Mouse (Mus musculus) hematopoietic stem cell, adult 5-6 weeks (primary cell): Measurements from ENCODE around the gene Trappc2. TPM values are rescaled to one million over a fixed set of nuclear protein-coding genes. Genes with fewer than 3 reads are reported as not detected.
A peak's percentile ranks its signal among the peaks of the same experiment; 100 is the strongest.

Source experiments
- ATAC-seq, 2 experiments: fragments of 125-278 bp in 1 of 2; replicated peaks in 1 of 2; 2 replicates each; pipeline ENCODE4 v1.8.0; 2016 to 2017; ENCODE audit warnings: inconsistent platforms in 2 of 2, mild to moderate bottlenecking in 2 of 2, moderate number of reproducible peaks in 2 of 2, low read depth in 1 of 2, moderate TSS enrichment in 1 of 2; ENCODE audit not compliant: low FRiP score in 2 of 2, poor library complexity in 2 of 2, severe bottlenecking in 2 of 2, insufficient read depth in 1 of 2, low TSS enrichment in 1 of 2
- total RNA-seq: library from RNA; stranded (forward); fragments of 172-1452, 232-1000 nt; gene quantifications from 2 replicates; pipeline ENCODE4 v1.2.3, GENCODE M21; 2017

The Trappc2 gene
- total RNA-seq = 10.4 and 14.6 TPM in 2 replicates

DNA sequence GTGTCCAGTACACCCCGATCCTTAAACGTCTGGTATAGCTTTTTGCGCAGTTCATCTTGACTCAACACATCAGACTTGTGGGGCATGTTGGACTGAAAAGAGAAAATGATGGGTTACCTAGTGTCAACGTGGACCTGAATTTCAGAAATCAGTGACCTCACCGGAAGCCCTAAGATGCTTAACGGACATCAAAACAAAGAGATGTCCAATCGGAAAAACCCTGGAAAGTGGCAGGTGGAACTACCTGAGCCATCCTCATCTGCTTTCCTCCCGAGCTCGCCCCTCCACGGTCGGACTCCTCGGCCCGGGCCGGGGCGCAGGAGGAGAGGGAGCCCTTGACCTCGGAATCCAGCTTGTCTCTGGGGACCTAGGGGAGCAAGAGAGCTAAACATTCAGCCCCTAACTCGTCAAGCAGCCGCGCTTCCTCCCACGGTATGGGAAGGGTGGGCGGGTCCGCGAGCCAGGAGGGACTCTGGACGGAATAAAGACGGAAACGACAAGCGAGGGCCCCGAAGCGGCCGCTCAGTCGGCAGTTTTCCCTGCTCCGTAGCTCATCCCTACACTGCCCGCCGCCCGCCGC lies at the start of gene Trappc2:
Gene Trappc2, plus strand, starts transcription at position 539 of the 580 bp plus-strand sequence.
- ATAC-seq = peak; percentile 22 to 46; a peak in 3 of 4 replicates

DNA sequence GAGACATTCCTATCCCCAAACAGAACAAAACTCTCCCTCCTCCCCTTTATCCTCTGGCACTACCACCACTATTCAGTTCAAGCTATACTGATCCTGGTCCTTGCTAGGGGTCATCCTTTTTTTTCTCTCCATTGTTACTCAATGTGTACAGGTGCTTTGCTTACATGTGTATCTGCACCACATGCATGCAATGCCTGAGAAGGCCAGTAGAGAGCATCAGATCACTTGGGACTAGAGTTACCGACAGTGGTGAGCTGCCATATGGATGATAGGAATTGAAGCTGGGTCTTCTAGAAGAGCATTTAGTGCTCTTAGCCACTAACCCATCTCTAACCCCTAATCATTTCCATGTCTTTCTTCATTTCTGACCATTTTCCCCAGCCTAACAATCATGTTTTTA lies 46.6 kb upstream of the Trappc2 start:
- no peak for ATAC-seq

DNA sequence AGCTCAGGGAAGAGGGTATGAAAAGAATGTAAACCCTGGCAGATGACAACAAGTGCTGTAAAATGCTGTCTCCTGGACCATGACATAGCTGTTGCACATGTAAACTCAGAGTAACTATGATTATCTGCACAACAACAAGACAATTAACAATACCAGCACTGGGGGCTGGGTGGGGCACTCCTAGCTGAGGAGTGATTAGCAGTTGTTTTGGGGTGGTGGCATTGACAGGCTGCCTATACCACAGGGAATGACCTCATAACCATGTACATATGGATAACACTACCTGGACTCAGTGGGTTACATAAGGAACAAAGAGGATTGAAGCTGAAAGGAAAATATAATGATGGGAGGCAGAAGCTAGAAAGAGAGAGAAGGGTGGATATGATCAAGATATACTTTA lies 32.5 kb upstream of the Trappc2 start:
- no peak for ATAC-seq

DNA sequence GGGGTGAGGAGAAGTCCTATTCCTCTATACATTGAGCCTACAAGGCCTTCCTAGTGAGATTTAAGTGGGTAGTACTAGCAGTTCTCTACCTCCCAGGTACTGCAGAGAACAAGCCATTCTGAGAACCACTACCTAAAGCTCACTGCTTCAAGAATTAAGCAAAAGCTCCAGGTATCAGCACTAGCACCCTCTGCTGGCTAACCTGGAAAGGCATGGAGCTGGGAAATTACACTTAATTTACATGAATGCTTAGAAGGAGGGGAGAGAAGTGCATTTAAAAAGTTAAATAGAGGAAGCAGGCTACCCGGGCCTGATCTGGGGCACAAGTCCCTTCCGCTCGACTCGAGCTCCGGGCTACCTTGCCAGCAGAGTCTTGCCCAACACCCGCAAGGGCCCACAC lies 24.2 kb upstream of the Trappc2 start:
- ATAC-seq = peak; percentile 59 to 74

DNA sequence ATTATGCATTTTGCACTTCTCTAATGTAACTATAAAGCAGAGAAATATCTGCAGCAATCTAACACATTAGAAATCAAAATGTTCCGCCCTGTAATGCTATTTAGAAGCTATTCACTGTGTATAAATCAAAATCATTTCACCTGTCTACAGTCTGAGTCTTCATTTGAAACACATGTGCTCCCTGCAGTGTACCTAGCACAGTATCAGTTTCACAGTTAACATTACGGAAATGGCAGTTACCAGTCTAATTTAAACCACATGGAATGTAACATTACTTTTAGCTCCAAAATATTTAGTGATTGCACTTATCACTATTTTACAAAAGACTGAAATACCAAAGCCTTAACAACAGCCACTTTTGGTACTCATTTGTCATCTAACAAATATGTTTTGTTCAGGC lies 5.6 kb upstream of the Trappc2 start:
- no peak for ATAC-seq

DNA sequence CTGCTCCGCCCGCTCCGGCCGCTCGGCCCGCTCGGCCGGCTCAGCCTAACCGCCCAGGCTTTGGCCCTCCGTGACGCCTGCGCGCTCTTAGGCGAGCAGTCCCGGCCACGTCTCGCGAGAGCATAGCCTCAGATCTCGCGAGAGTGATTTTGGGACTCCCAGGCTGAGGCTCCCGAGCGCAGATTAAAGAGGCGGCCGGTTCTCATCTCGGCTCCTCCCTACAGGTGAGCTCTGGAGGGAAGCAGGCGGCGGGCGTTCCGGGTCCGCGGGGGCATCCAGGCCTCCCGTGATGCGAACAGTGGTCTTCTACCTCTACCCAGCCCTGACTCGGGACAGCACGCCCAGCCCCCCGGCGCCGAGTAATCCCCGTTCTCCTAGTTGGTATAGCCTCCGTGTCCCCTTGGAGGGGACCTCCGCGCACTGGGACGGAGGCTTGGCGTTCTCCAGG lies 266 bp downstream of the Trappc2 start, which contains the start of gene Ofd1:
Gene Ofd1, minus strand, starts transcription at position 89 of the 448 bp plus-strand sequence.
- ATAC-seq = peak; percentile 94 to 97

DNA sequence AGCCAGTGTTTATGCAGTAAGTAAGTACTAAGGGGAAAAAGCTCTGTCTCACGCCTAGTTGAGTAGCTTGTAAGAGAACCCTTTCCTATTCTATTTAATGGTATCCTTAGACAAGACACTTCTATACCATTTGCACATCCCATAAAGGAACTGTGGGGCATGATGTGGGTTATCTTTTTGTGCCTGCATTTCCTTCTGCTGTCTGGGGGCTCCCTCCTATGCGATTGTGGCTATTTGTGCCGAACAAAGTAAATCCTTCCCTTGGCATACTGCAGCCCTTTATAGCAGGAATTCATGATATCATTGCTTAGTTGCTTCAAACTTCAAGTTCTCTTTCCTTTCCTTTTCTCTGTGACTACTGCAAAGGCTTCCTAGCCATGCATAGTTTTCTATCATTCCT lies 4.2 kb downstream of the Trappc2 start:
- no peak for ATAC-seq

DNA sequence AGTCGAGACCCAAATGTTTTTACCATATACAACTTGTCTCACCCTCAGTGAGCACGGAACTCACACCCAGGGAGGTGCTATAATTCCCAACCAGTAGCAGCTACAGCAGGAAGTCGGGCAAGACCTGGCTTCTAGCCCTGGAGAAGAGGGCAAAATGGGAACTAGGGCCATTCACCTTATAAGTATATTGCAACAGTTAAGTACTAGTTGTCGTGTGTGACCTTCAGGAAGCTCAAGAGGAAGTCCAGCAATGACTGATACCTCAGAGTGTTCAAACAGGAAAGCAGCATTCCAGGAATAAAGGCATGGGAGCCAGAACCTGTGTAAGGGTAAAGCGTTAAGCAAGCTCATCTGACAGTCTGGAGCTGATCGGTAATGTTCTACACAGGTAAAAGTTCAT lies 13.2 kb downstream of the Trappc2 start:
- ATAC-seq = peak in 1 of 2 experiments; percentile 21; a peak in 1 of 4 replicates

DNA sequence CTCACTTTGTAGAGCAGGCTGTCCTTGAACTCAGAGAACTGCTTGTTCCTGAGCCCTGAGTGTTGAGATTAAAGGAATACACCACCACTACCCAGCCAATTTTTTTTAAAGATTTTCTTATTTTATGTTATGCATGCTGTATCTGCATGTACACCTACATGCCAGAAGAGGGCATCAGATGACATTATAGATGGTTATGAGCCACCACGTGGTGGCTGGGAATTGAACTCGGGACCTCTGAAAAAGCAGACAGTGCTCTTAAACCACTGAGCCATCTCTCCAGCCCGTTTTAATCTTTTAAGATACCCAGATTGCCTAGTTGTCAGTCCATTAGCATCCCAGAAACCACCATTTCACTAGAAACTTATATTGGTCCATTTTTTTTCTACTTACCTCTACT lies 14.0 kb downstream of the Trappc2 start:
- no peak for ATAC-seq

DNA sequence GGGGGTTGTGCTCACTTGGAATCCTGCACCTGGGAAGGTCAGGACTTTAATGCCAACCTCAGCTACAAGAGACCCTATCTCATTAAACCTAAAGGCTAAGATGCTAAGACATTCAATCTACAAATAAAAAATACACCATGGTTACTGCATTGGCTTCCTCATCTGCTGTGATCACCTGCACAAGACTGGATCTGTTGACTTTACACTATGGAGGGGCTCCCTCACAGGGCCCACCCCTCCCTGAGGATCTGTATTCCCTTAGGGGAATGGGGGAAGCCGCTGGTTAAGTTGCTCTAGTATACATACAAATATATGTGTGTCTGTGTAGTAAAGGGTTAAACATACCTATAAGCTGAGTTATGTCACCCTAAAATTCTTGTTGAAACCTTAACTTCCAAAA lies 15.2 kb downstream of the Trappc2 start:
- no peak for ATAC-seq

DNA sequence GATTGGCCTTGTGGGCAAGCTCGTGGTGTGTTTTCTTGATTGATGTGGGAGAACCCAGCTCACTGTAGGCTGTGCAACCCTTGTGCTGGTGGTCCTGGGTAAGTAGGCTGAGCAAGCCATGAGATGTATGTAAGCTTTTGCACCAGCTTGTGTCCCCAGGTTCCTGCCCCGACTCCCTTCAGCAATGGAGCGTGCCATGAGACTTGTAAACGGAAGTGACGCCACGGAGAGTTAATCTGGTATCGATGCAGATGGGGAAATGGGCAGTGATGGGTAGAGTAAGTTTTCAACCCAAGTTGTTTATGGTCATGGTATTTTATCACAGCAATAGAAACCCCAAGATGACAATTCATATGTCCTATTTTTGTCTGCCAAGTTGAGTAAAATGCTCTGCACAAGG lies 27.9 kb downstream of the Trappc2 start:
- no peak for ATAC-seq

DNA sequence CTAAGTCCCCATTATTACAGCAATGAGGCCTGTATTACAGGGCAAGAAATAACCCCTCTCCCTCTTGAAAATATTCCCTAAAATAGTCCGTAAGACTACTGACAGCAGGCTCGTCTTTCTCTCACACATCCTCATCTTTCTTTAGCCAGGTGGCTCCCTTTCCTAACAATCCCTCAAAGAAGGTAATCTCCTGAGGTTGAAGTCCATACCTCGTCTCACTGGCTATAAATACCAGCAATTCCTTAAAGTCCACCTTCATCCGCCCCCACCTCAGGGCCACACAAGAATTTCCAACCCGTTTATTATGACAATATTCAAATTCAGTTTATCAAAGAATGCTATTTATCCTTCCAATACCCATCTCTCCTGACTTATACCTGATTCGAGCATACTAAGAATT lies 32.2 kb downstream of the Trappc2 start:
- ATAC-seq = no peak

DNA sequence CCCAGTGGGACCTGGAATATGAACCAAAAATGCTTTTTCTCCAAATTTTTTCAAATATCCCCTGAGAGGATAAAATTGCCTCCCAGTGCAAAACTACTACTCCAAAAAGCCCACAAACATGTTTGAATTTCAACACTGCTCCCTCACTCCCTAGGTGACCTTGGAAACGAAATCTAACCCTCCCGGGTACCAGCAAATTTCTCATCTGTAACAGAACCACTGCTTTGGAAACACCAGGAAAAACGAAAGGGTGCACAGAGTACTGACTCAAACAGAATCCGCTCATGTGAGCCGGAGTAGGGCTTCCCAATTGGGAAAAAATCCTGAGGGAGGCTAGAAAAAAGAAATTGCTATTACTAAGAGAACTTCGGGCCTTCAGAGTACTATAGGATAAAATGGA lies 37.0 kb downstream of the Trappc2 start:
- ATAC-seq = no peak

DNA sequence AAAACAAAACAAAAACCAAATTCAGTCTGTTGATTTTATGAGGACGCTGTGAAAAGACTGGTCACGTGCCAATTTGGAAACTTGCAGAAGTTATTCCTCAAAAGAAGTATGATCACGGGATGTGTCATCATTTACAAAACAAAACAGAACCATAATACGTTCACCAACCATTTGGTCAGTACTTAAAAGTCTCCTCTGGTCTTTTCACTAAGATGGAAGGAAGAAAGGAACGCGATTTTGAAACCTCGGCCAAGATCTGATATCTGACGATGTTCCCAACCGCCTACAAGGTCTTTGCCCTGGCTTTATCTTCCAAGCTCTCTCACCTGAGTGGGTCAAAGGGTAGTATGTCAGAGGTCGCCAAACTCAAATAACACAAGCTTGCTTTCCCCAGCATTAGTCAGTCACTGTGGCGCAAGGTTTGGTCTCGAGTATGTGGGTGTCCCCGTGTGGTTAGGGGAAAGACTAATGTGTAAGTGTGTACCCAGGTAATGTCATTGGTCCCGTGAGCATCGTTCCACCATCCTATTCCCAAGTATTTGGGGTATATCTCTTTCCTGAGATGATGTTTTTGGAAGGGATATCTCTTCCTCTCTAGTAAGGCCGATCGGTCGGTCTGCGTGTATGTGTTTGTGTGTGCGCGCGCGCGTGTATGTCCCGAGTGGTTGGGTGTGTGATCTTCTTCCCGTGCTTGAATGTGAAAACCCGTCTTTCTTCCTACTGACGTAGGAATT lies 38.4 kb downstream of the Trappc2 start:
- ATAC-seq = peak in 1 of 2 experiments; percentile 14; a peak in 1 of 4 replicates

DNA sequence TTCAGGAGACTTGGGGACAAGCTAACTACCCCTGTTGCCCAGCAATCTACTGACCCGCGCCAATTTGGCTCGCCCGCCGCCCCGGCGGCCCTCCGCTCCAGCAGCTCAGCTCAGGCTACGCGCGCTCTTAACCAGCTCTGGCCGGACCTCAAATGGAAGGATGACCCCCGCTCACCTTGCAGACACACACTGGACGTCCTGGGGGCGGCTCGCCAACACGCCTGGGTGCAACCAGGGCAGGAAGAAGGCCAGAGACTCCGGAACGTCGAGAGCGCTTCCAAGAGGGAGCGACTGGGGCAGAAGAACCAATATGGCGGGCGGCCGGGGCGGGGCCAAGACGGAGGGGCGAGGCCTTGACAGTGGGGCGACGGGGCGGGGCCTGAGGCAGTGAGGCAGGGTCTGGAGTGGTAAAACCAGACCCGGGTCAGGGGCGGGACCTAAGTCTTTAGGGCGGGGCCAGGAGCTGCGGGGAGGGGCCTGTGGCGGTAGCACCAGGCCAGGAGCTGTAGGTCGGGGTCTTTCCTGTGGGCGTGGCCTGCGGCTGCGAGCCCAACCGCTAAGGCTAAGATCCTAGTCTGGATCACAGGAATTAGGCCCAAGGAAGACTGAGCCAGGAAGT lies 39.1 kb downstream of the Trappc2 start, which contains the start of gene Rab9:
Gene Rab9, minus strand, starts transcription at position 503 of the 619 bp plus-strand sequence.
- ATAC-seq = peak; percentile 93 to 97

DNA sequence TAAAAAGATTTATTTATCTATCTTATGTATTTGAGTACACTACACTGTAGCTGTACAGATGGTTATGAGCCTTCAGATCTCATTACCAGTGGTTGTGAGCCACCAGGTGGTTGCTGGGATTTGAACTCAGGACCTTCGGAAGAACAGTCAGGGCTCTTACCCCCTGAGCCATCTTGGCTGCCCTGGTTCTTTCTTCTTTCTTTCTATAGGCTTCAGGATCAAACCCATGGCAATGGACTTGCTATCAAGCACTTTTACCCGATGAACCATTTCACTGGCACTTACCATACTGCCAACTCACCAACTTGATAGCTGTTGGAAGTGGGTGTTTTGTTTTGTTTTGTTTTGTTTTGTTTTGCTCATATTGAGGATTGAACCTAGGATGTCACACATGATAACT lies 54.7 kb downstream of the Trappc2 start:
- no peak for ATAC-seq

DNA sequence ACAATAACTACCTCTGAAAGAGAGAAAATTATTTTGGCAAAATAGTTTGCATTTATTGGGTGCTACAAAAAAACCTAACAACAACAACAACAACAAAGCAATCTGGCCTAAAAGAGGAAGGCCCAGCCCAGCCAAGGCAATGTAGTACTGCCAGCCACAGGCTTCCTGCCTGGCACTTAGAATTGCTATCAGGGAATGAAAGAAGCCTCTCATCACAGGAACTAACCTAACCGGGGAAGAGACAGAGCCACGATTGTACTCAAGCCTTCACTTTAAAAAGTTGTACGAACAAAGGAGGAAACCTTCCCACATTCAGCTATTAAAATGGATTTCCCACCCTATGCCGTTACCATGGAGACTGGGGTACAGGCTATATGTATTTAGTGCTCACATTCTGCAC lies 57.4 kb downstream of the Trappc2 start:
- peak; percentile 32 to 42; a peak in 1 of 4 replicates for ATAC-seq

DNA sequence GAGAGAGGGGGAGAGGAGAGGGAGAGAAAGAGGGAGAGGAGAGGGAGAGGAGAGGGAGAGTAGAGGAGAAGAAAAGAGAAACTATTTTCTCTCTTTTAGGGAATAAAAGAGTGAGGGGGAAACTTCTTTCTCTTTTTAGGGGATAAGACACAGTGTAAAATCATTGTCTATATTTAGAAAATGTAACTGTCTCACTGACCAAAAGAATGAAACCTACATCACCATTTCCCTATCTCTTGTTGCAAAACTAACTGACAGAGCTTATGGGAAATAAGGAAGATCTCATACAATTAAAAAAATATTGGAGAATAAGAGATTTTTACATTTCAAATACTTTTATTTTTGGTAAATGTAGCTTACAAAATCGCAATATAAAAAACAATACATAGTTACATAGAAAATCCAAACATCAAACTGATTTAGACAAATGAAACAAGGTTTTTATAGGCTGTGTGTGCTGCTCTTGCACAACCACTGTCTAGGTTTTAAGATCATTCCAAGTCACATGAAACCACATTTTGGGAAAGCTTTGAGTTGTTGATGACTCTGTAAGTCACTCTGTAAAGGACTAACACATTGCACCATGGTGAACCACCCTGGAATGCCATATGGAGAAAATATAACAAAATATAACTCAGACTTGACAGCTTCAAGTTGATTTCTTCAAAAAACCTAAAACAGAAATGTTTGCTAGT lies 59.3 kb downstream of the Trappc2 start:
- ATAC-seq = no peak
